Mouse (Mus musculus): Measurements from ENCODE around the gene Cklf.
"Not testable (repeated sequence)": the region's sequence is repeated elsewhere in the genome, so short reads cannot be mapped to it uniquely, and the experiment has no call there.

Gene Cklf

DNA sequence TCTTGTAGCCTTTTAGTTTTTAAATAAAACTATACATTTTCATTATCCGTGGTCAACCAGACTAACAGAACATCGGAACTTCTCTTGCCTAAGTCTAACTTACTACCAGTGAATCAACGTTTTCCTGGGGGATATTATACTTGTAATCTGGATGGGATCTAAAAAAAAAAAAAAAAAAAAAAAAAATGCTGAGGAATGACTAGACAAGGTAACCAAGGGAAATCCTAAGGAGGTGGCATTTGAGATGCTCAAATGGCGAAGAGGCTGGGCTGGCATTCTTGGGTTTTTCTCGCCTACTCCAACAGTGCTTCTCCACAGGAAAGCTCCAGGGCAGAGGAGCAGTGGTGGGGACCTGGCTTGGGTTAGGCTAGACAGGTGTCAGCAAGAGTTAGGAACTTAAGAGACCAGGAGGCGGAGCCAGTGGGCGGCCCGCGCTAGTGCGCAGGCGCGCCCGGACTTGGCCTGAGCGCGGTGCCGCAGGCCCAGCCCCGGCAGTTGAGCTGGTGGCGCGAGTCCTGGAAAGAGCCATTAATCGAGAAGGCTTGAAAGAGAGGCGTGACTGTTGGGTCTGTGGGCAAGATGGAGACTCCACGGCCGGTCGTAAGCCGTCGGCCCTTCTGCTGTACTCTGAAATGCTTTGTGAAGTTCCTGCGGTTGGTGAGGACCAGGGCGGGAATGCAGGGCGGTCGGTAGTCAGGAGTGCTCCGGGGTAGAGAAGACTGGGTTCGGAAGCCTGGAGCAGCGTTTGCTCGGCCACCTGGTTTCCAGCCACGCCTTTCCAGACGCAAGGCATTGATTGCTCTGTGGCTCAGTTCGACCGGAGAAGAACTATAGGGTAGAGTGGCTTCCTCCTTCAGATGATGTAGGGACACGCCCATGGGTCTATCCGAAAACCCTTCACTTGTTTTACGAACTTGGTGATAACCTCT, at the start of gene Cklf:
Cklf (plus strand) TSS at position 423 of the 929 bp plus-strand sequence.
- peak; percentile 79 for DNase-seq

DNA sequence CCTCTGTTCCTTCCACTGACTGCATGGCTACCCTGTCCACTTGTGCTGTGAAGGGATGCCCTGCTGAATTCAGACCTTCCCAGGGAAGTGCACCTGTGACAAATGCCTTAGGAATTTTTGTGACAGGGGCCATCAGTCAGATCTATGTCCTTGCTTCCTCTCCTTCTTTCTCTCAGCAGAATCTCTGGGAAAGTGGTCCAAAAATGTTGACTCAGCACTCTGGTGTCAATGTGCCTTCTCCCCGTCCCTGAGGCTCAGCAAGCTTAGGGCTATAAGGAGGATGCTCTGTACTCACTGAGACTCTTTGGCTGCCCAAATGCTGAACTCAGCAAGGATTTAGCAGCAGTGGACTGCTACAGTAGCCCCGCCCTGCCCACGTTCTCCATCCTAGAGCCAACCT, 49.0 kb upstream of the Cklf start:
- DNase-seq: no peak

- DNase-seq: no peak
Measured at GRCm38 (mm10) chr8:104202320-104202719, 48.3 kb upstream of the Cklf start.

DNA sequence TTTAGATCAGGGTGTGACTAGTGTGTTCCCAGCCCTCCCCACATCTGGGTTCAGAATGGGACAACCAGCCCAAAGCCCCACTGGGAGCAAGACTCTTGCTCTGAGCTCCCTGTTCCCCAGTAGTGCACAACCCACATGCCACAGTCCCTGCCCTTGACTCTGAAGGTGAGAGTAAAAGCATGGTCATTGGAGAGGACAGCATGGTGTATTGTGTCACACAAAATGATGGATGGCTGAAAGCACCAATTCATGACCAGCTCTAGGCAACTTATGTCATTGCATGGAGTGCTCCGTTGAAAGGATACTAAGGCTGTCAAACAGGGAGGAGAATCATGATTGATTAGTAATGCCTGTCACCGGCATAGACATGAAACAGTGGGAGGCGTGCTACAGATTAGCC, 45.4 kb upstream of the Cklf start:
- no peak for DNase-seq

- no peak for DNase-seq
Measured at GRCm38 (mm10) chr8:104217601-104218000, 33.1 kb upstream of the Cklf start.

DNA sequence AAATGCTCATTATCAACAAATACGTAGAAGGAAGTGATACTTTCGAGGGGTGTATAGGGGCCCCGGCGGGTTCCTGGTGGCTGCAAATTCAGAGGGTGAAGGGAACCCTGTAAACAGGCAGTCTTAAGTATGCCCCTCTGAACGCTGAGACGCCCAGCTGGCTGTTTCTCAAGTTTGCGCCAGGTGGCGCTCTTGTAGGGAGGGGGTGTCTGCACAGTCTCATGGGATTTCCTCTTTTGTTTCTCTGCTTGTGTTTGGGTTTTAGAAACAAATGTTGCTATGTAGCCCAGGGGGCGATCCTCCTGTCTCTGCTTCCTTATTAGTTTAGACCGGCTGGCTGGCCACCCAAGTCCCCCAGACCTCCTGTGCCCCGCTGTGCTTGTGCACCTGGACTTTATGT, 31.6 kb upstream of the Cklf start:
- peak; percentile 38 for DNase-seq

- DNase-seq: peak; percentile 81
Measured at GRCm38 (mm10) chr8:104219806-104220205, 30.9 kb upstream of the Cklf start.

- no peak for DNase-seq
Measured at GRCm38 (mm10) chr8:104227048-104227447, 23.6 kb upstream of the Cklf start.

- no peak for DNase-seq
Measured at GRCm38 (mm10) chr8:104230377-104230776, 20.3 kb upstream of the Cklf start.

- no peak for DNase-seq
Measured at GRCm38 (mm10) chr8:104232039-104232438, 18.6 kb upstream of the Cklf start.

DNA sequence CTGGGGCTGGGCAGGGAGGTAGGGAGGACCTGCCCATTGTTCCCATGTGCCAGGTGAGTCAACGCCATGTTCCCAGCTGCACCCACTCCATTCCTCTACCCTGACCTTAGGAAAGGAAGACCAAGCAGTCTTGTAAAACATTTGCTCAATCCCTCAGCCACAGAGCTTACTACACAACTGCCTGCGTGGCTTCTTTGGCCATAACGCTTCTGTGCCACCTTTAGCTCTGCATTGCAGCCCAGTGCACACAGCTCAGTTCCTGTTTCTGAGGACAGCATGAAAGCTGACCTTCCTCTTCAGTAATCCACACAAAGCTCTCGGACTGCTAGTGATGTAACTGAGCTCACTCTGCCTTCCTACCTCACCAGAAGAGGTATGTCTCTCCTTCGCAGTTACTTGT, 17.7 kb upstream of the Cklf start:
- no peak for DNase-seq

- DNase-seq: no peak
Measured at GRCm38 (mm10) chr8:104234573-104234972, 16.1 kb upstream of the Cklf start.

DNA sequence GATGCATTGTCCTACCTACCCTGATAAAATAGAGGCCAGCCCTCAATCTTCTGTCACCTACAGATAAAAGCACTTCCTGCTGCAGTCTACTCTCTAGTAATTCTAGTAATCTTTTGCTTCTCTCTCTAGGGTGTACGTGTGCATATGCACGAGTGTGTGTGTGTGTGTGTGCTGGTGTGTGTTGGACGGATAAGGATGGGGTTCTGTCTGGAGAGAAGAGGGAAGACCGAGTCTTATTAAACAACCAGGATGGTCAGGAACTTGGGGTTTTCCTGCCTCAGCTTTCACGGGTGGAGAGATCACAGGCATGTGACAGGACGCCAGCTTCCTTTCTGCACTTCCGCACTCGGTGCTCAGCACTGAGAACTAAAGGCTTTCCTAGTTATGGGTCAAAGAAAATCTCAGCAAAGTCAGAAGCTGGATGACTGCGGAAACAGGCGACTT, 11.2 kb upstream of the Cklf start:
- no peak for DNase-seq

GRCm38 (mm10) chr8:104242038-104242644, 8.5 kb upstream of the Cklf start:
- DNase-seq: no peak

- DNase-seq: no peak
Measured at GRCm38 (mm10) chr8:104246621-104247020, 4.0 kb upstream of the Cklf start.

DNA sequence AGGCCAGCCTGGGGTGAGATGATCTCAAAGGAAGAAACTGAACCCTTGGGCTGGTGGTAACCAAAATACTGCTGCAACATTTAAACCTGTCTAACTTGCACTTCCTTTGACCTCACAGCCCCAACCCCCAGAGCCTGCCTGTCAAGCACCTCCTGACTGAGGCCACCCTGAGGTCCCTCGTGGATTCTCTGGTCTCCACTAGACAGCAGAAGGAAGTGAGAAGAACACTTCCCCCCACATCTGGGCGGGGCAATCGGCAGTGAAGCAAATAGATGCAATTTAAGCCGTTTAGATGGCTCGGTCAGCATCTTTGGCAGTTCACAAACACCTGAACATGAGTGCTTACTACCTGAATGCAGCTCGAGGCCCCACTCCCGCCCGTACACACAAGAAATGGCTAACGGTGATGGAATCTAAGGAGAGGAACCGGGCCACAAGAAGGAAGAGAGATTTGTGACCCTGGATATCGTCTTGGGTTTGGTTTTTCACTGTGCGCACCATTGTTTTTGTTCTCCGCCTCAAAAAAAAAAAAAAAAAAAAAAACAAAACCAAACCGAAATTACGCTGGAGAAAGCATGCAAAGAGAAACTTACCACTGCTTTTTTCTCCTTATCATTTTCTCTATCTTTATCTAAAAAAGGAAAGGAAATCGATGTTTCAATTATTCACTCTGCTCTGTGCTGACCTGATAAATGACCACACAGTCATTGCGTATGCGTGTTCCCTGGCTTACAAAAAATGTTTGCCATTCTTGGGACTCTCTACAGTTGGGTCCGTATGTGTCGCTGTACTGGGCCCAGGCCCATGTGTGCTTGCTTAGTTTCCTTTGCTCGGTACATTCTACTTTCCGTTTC, 3.4 kb upstream of the Cklf start:
- DNase-seq: no peak

DNA sequence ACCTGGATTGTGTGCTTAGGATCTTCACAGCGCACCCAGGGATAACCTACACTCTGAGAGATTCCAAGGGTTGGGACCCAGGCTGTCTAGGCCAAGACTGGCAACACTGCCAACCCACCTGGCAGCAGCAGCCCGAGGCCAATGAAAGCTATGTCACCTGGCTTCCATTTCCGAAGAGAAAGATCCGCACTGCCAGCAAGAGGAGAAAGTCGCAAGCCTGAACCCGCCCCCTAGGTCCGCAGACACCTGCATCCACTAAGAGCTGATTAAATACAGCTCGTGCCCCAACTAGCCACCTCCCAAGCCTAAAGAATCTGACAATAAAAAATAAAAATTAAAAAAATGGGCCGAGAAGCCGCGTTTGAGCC, 2.8 kb upstream of the Cklf start:
- DNase-seq: no peak

DNA sequence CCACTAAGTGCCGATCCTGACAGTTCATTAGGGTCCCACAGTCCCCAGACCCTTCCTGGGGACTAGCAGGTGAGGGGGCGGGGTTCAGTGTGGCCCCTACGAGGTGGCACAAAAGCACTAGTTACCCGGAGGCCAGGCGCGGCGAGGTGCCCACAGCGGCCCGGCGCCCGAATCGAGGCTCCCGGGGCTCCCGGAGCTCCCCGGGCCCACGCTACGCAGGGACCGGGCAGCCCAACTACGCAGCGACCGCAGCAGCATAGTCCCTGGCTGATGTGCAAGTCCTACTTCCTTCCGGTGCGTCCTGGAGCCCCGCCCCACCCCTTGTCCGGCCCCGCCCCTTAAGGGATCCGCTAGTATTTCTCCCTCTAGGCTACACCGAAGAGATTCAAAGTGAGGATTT, 2.4 kb upstream of the Cklf start, which contains the start of gene Tk2:
Tk2 (minus strand) TSS at position 283 of the 400 bp plus-strand sequence.
- DNase-seq: peak; percentile 82

DNA sequence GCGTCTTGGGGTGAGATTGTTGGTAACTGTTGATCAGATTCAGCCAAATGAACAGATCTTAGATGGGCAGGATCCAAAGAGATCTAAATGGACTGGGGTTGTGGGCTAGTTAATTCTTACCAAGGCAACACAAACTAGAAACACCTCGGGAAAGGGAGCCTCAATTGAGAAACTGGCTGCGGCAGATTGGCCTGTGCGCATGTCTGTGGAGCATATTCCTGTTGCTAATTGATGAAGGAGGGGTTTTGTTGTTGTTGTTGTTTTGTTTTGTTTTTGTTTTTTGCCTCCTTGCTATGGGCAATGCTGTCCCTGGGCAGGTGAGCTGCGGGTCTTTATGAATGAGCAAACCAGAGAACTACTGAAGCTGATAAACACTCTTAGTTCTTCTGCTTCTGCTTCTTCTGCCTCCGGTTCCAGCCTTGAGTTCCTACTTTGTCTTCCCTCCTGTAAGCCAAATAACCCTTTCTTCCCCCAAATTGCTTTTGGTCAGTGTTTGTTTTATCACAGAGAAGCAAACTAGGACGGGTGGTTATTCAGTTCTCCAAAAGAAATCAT, 1.1 kb upstream of the Cklf start:
- DNase-seq: no peak

DNA sequence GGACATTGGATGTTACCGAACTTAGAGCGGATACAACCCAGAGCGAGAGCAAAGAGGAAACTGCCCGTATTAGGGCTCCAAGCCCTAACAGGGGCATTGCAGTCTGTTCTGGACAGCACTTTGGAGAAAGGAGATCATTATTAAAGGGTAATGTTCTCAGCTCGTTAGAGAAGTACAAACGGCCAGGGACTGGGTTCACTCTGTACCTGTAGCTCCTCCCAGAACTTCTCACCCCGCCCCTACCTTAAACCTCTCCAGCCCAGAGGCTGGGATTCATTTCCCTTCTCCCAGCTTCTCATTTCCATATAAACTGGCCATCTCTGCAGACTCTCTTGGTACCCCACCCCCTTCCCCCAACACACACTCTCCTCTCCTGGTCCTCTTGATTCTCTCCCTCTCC, 800 bp downstream of the Cklf start:
- no peak for DNase-seq

DNA sequence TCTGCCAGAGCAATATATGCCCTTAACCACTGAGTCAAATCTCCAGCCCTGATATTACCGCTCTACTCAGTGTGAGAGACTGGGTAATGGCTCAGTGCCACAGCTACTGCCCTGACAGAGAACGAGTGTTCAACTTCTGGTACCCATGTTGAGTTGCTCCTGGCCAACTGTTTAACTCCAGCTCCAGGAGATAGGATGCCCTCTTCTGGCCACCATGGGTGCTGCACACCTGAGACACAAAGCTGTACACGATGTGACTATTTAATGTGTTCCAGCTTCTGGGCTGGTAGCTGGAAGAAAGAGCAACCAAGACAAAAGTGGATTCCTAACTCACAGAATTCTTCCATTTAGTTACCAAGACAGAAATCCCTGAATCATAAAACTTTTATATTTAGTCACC, 2.4 kb downstream of the Cklf start:
- no peak for DNase-seq

GRCm38 (mm10) chr8:104261802-104262201, 11.1 kb downstream of the Cklf start:
- not testable (repeated sequence) for DNase-seq

Measured in right cerebral cortex, adult 18-20 months (tissue).